9 mouse cellular contexts compared by ENCODE assay signal in genomic region chr8:94999956-95000355, GRCm38 (mm10). TPM values are rescaled to one million over a fixed set of nuclear protein-coding genes. Genes with fewer than 3 reads are reported as not detected.
DNase-seq lines count a peak whose midpoint lies in the region; ATAC-seq and TF ChIP-seq lines count a peak whose summit lies in the region.
"Had no signal": no experiment of that assay in that cellular context is flagged by ENCODE, and none has a peak within 500 bp of the region (broad histone marks: within the 10 kb centered on the region; RNA-seq: fewer than 3 reads in every experiment).

No protein-coding gene starts in this region.

- no peaks in the 10 kb centered on the region for H3K27me3 ChIP-seq in liver, postnatal 0 days (ENCODE audit: insufficient read depth, low read length)
- no peaks in the 10 kb centered on the region for H3K27me3 ChIP-seq in stomach, embryonic 14.5 days (ENCODE audit: control insufficient read depth, insufficient read depth, low read length)

- no peak overlapping the region for H3K4me3 ChIP-seq in liver, postnatal 0 days (ENCODE audit: low read depth, low read length)
- H3K4me3 ChIP-seq in stomach, embryonic 14.5 days (ENCODE audit: low read depth, low read length): no peak overlapping the region
- H3K4me3 ChIP-seq: myocyte had no signal

- DNase-seq in kidney, adult 11 months: peak; percentile 67
- no peak for DNase-seq in kidney, adult 8-10 months
- DNase-seq in heart, postnatal 4 days: peak; percentile 51
- no peak for DNase-seq in liver, postnatal 0 days
- no peak for DNase-seq in ovary, adult 18-20 months (ENCODE audit: low spot score)
- no peak for DNase-seq in MN1 (ENCODE audit: low spot score)

- peaks cover 14% of the 10 kb centered on the region for H3K36me3 ChIP-seq in liver, postnatal 0 days (replicated peaks; ENCODE audit: insufficient read depth, low read length)
- no peaks in the 10 kb centered on the region for H3K36me3 ChIP-seq in stomach, embryonic 14.5 days (ENCODE audit: control insufficient read depth, insufficient read depth, low read length)

- H3K4me1 ChIP-seq in liver, postnatal 0 days (ENCODE audit: insufficient read depth): peaks cover 34% of the 10 kb centered on the region
- peaks cover 35% of the 10 kb centered on the region; the same call in 1 of the 2 replicates for H3K4me1 ChIP-seq in stomach, embryonic 14.5 days (ENCODE audit: control insufficient read depth, insufficient read depth, low read length)

- TF ChIP-seq CTCF in liver, postnatal 0 days (IDR thresholded peaks at IDR 0.05; ENCODE audit: low read depth): no peak

- H3K27ac ChIP-seq in liver, postnatal 0 days (ENCODE audit: low read depth): peak overlapping the region; percentile 55; the same call in 1 of the 2 replicates
- H3K27ac ChIP-seq in stomach, embryonic 14.5 days (ENCODE audit: low read length): peak overlapping the region; percentile 64; the same call in 1 of the 2 replicates

- H3K9ac ChIP-seq in liver, postnatal 0 days (replicated peaks): no peak overlapping the region
- no peak overlapping the region for H3K9ac ChIP-seq in stomach, embryonic 14.5 days (replicated peaks; ENCODE audit: low read depth, low read length)

- 50% methylated on average over 6 of the region's 6 CpGs for WGBS in liver, postnatal 0 days (ENCODE audit: insufficient replicate concordance)
- 49% methylated on average over 6 of the region's 6 CpGs for WGBS in stomach, embryonic 14.5 days

- no peak overlapping the region for H3K4me2 ChIP-seq in liver, postnatal 0 days (ENCODE audit: low read depth, low read length)
- no peak overlapping the region for H3K4me2 ChIP-seq in stomach, embryonic 14.5 days (replicated peaks; ENCODE audit: low read depth, low read length)

- no peaks in the 10 kb centered on the region for H3K9me3 ChIP-seq in liver, postnatal 0 days (ENCODE audit: low read length)
- no peaks in the 10 kb centered on the region for H3K9me3 ChIP-seq in stomach, embryonic 14.5 days (ENCODE audit: control insufficient read depth, low read depth, low read length)

- ATAC-seq in liver, postnatal 0 days: peak; percentile 24
- no peak for ATAC-seq in stomach, embryonic 14.5 days (ENCODE audit: insufficient number of reproducible peaks, insufficient read depth, low FRiP score, low read depth)
- no peak for ATAC-seq in monocyte, adult 5-6 weeks (replicated peaks; ENCODE audit: insufficient number of reproducible peaks, low FRiP score, low TSS enrichment, poor library complexity, severe bottlenecking)

- no peak for TF ChIP-seq EP300 in liver, postnatal 0 days (IDR thresholded peaks at IDR 0.05; ENCODE audit: low read depth)

RNA-seq across cellular contexts. Expression of gene Adgrg3, which starts 17.5 kb away (rescaled TPM):
- total RNA-seq in heart, postnatal 4 days (2021): 1 to 10 TPM; 3.3 to 3.8 TPM
- 8.9 and 9.6 TPM in 2 replicates for polyA plus RNA-seq in liver, postnatal 0 days (2015; fragmentation: Nextera tagmentation; extraction: Ambion mirVana)
- 3.8 and 4.5 TPM in 2 replicates for polyA plus RNA-seq in stomach, embryonic 14.5 days (2014; fragmentation: Nextera tagmentation; extraction: Ambion mirVana)
- total RNA-seq in monocyte, adult 5-6 weeks (2017): 2.9 to 15.5 TPM (median 10.1 TPM) in 3 replicates

RNA-seq across cellular contexts. Expression of gene Adgrg1, which starts 25.4 kb away (rescaled TPM):
- total RNA-seq in heart, postnatal 4 days (2021): 10 to 100 TPM; 22.7 to 25.6 TPM
- polyA plus RNA-seq in liver, postnatal 0 days (2015; fragmentation: Nextera tagmentation; extraction: Ambion mirVana): 34.0 and 35.4 TPM in 2 replicates
- 43.8 and 50.9 TPM in 2 replicates for polyA plus RNA-seq in stomach, embryonic 14.5 days (2014; fragmentation: Nextera tagmentation; extraction: Ambion mirVana)
- total RNA-seq in monocyte, adult 5-6 weeks (2017): 2.2 to 16.6 TPM (median 4.6 TPM) in 3 replicates

RNA-seq across cellular contexts. Expression of gene Drc7, which starts 54.9 kb away (rescaled TPM):
- not detected for total RNA-seq in heart, postnatal 4 days (2021)
- polyA plus RNA-seq in liver, postnatal 0 days (2015; fragmentation: Nextera tagmentation; extraction: Ambion mirVana): 0.21 and 0.28 TPM in 2 replicates
- polyA plus RNA-seq in stomach, embryonic 14.5 days (2014; fragmentation: Nextera tagmentation; extraction: Ambion mirVana): not detected in 2 replicates
- total RNA-seq in monocyte, adult 5-6 weeks (2017): not detected in 3 replicates

Comparison
In these comparisons a context has a peak if more than half of its experiments do, and no peak if none do; other contexts are left out.
1. DNase-seq: peak in kidney, adult 11 months (single experiment) and heart, postnatal 4 days (single experiment); none in kidney, adult 8-10 months (0 of 2), liver, postnatal 0 days (single experiment), ovary, adult 18-20 months (single experiment) and MN1 (single experiment).